Mouse (Mus musculus) stomach, postnatal 0 days (tissue): ENCODE measurements at regions not wholly inside any gene's neighbourhood (a gene's known extent, or its start where the extent isn't known, plus 50 kb on each side); places are given as distances from the start of the nearest gene placed in this dataset.

ENCODE experiments used
- CTCF ChIP-seq: IDR thresholded peaks from 2 replicates; pipeline ENCODE4 v1.5.1; 2016; ENCODE audit warnings: antibody characterized with exemption, low read depth, mild to moderate bottlenecking, moderate library complexity
- EP300 ChIP-seq: optimal IDR thresholded peaks from 2 replicates; pipeline ENCODE3; 2016; ENCODE audit warnings: antibody characterized with exemption

DNA sequence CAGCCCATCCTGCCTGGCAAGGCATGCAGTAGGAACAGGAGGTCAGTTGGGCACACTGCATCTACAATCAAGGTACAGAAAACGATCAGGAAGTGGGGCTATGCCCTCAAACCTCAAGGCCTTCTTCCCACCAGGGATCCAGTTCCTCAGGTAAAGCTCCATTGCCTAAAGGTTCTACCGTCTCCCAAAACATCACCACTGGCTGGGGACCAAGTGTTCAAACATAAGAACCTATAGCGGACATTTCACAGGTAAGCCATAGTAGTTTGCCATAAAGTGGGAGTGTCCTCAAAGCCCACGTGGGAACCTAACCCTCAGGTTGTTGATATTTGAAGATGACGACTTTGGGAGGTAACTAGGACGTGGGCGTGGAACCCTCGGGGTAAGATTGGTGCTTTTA, 72.3 kb upstream of the Map1b start:
- TF ChIP-seq CTCF = no peak
- no peak for TF ChIP-seq EP300
